Mouse (Mus musculus) CD4-positive, CD25-positive, alpha-beta regulatory T cell, adult 4 months (primary cell): ENCODE measurements around the gene Tbc1d30. TPM values are rescaled to one million over a fixed set of nuclear protein-coding genes. Genes with fewer than 3 reads are reported as not detected.
A peak's percentile ranks its signal among the peaks of the same experiment; 100 is the strongest.
"Not testable (repeated sequence)": the region's sequence is repeated elsewhere in the genome, so short reads cannot be mapped to it uniquely, and the experiment has no call there.

Source experiments
- ATAC-seq: one replicate; pipeline ENCODE4 v1.8.0; 2017
- polyA plus RNA-seq, 2 experiments: library from polyadenylated mRNA; unstranded; fragments of 100-300 nt; shearing (Covaris generic); gene quantifications; one replicate each; pipeline ENCODE4 v1.2.1; 2017

The Tbc1d30 gene
- polyA plus RNA-seq, 2 experiments from 2014 or later: 3.1 to 3.4 TPM

- peak; percentile 86 for ATAC-seq
Measured at GRCm38 (mm10) chr10:121364801-121365564, 13.9 kb upstream of the Tbc1d30 start, which contains the start of gene Gns. Gns (plus strand) TSS chr10:121365090.

- peak; percentile 4 for ATAC-seq
Measured at GRCm38 (mm10) chr10:121364306-121364705, 13.2 kb upstream of the Tbc1d30 start.

- ATAC-seq: no peak
Measured at GRCm38 (mm10) chr10:121363201-121363600, 12.1 kb upstream of the Tbc1d30 start.

GRCm38 (mm10) chr10:121360358-121360757, 9.3 kb upstream of the Tbc1d30 start:
- ATAC-seq: no peak

- ATAC-seq: no peak
Measured at GRCm38 (mm10) chr10:121351692-121352290, 713 bp upstream of the Tbc1d30 start.

GRCm38 (mm10) chr10:121350357-121351065, 567 bp downstream of the Tbc1d30 start:
- ATAC-seq: peak; percentile 4

- no peak for ATAC-seq
Measured at GRCm38 (mm10) chr10:121349244-121349643, 1.8 kb downstream of the Tbc1d30 start.

- ATAC-seq: no peak
Measured at GRCm38 (mm10) chr10:121343867-121344266, 7.2 kb downstream of the Tbc1d30 start.

GRCm38 (mm10) chr10:121342260-121342659, 8.8 kb downstream of the Tbc1d30 start:
- no peak for ATAC-seq

GRCm38 (mm10) chr10:121340754-121341593, 10.1 kb downstream of the Tbc1d30 start:
- no peak for ATAC-seq

GRCm38 (mm10) chr10:121336536-121336935, 14.5 kb downstream of the Tbc1d30 start:
- ATAC-seq: not testable (repeated sequence)

- peak; percentile 62 for ATAC-seq
Measured at GRCm38 (mm10) chr10:121334576-121334975, 16.5 kb downstream of the Tbc1d30 start.

GRCm38 (mm10) chr10:121330940-121331339, 20.1 kb downstream of the Tbc1d30 start:
- peak; percentile 87 for ATAC-seq

- ATAC-seq: no peak
Measured at GRCm38 (mm10) chr10:121329586-121329985, 21.5 kb downstream of the Tbc1d30 start.

GRCm38 (mm10) chr10:121326167-121326566, 24.9 kb downstream of the Tbc1d30 start:
- no peak for ATAC-seq

- no peak for ATAC-seq
Measured at GRCm38 (mm10) chr10:121323493-121323892, 27.6 kb downstream of the Tbc1d30 start.

GRCm38 (mm10) chr10:121318397-121318950, 32.6 kb downstream of the Tbc1d30 start:
- no peak for ATAC-seq

GRCm38 (mm10) chr10:121316361-121316760, 34.7 kb downstream of the Tbc1d30 start:
- ATAC-seq: peak; percentile 87

GRCm38 (mm10) chr10:121315321-121316283, 35.5 kb downstream of the Tbc1d30 start:
- peak; percentile 43 for ATAC-seq

- ATAC-seq: no peak
Measured at GRCm38 (mm10) chr10:121314186-121314585, 36.9 kb downstream of the Tbc1d30 start.

- ATAC-seq: no peak
Measured at GRCm38 (mm10) chr10:121313049-121313448, 38.0 kb downstream of the Tbc1d30 start.
